Mouse (Mus musculus): Measurements from ENCODE around the gene Lima1. TPM values are rescaled to one million over a fixed set of nuclear protein-coding genes. Genes with fewer than 3 reads are reported as not detected.
A peak's percentile ranks its signal among the peaks of the same experiment; 100 is the strongest.

Gene Lima1
- total RNA-seq, 1 experiment, result 69.9 TPM

DNA sequence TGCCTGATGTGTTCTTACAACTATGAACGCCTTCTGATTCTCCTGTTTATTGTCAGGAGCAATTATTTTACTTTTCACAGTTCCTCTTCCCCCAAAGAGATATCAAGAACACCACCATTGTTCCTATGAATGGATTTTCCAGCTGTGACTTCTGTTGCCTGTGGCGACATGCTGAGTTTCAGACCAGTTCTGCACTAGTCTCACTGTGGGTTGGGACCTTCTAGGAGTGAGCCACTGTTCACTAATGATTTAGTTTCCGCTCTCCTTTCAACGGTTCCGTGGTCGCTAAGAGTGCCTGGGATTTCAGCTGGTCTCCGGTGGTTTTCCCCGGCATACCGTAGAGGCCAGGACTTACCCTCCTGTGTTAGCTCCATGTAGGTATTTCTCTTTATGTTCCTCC lies 29.6 kb upstream of the Lima1 start:
- DNase-seq (ENCODE audit: low read depth, low spot score), result no peak

DNA sequence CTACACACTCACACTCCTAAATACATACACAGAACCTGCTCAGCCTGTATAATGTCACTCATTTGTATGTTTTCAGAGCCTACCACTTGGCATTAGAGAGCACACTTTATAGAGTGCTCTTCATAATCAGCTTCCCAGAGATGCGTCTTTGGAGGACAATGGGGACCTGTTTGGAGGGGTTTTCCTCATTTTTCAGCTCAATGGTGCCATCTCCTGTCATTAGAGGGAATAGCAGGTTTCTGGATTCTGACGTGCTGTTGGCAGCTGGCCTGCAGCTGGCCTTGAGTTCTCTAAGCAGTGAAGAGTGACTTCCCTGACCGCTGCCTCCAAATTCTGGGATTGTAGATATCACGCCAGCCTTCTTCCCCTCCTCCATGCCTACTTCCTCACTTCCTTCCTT lies 29.1 kb upstream of the Lima1 start:
- H3K9ac ChIP-seq (ENCODE audit: insufficient read depth, low read depth, low read length, poor library complexity, severe bottlenecking), result no peak overlapping the region
- H3K9me3 ChIP-seq (ENCODE audit: control insufficient read depth, insufficient read depth, low read depth, low read length), result no peaks in the 10 kb centered on the region
- H3K27ac ChIP-seq (ENCODE audit: insufficient read depth, low read depth, low read length, poor library complexity, severe bottlenecking), result no peak overlapping the region
- peaks cover 0 to 2% of the 10 kb centered on the region in 2 experiments; a peak in 1 of 4 replicates for H3K4me1 ChIP-seq (ENCODE audit: control insufficient read depth in 2 of 2, insufficient read depth in 2 of 2, low read length in 2 of 2, poor library complexity in 1 of 2)
- no peaks in the 10 kb centered on the region for H3K36me3 ChIP-seq (ENCODE audit: control insufficient read depth, insufficient read depth, low read length, poor library complexity, severe bottlenecking)
- TF ChIP-seq ZC3H11A (IDR thresholded peaks at IDR 0.05; ENCODE audit: borderline replicate concordance, low read depth, low read length) (peak; percentile 90), ZNF384 (IDR thresholded peaks at IDR 0.05; ENCODE audit: low read depth, low read length) (no peak)
- H3K4me3 ChIP-seq (ENCODE audit: insufficient read depth in 1 of 2, low read depth in 1 of 2, low read length in 2 of 2, poor library complexity in 1 of 2, severe bottlenecking in 1 of 2), result no peak overlapping the region
- in situ Hi-C loops (cut with MboI; ENCODE audit: low sequenced_read_pairs in 2 of 2, unreplicated experiment in 2 of 2), result loop anchor here in 1 of 2 experiments (10.0 kb wide), 1 partner anchor 190 kb away; the partner anchor contains the start of gene Gpd1
- DNase-seq (ENCODE audit: low read depth, low spot score), result peak; percentile 84

More for the DNA sequence above, 29.6 kb upstream of the Lima1 start:
- H3K9me3 ChIP-seq (ENCODE audit: control insufficient read depth, insufficient read depth, low read depth, low read length), result no peaks in the 10 kb centered on the region
- H3K4me1 ChIP-seq (ENCODE audit: control insufficient read depth in 2 of 2, insufficient read depth in 2 of 2, low read length in 2 of 2, poor library complexity in 1 of 2), result peaks cover 0 to 2% of the 10 kb centered on the region in 2 experiments; a peak in 1 of 4 replicates
- in situ Hi-C loops (cut with MboI; ENCODE audit: low sequenced_read_pairs in 2 of 2, unreplicated experiment in 2 of 2), result loop anchor here in 1 of 2 experiments (10.0 kb wide), 1 partner anchor 190 kb away; the partner anchor contains the start of gene Gpd1
- no peak overlapping the region for H3K9ac ChIP-seq (ENCODE audit: insufficient read depth, low read depth, low read length, poor library complexity, severe bottlenecking)
- H3K27ac ChIP-seq (ENCODE audit: insufficient read depth, low read depth, low read length, poor library complexity, severe bottlenecking), result no peak overlapping the region
- no peaks in the 10 kb centered on the region for H3K36me3 ChIP-seq (ENCODE audit: control insufficient read depth, insufficient read depth, low read length, poor library complexity, severe bottlenecking)
- TF ChIP-seq ZC3H11A (IDR thresholded peaks at IDR 0.05; ENCODE audit: borderline replicate concordance, low read depth, low read length) (no peak), MAFK (IDR thresholded peaks at IDR 0.05; ENCODE audit: insufficient read depth, low read depth, low read length) (no peak), HCFC1 (IDR thresholded peaks at IDR 0.05; ENCODE audit: borderline replicate concordance, insufficient read depth, low read length) (no peak)
- no peak overlapping the region for H3K4me3 ChIP-seq (ENCODE audit: insufficient read depth in 1 of 2, low read depth in 1 of 2, low read length in 2 of 2, poor library complexity in 1 of 2, severe bottlenecking in 1 of 2)

DNA sequence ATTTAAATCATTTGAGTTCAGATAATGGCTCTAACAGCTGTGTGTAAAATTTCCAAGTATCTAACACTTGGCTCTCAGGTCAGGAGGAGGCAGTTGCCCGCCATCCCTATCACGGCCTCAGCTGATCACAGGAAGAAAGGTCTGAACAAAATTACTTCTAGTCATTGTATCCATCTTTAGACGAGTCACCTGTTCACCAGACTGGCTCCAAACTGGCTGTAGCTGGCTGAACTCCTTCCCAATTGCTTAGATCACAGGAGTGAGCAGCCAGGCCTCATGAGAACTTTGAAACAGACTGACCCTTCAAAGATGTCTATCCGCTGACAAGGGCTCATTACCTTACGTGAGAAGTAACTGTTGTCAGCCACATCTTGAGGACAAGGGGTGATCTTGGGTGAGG lies 28.0 kb upstream of the Lima1 start:
- DNase-seq (ENCODE audit: low read depth, low spot score), result no peak
- in situ Hi-C loops (cut with MboI; ENCODE audit: low sequenced_read_pairs in 2 of 2, unreplicated experiment in 2 of 2), result loop anchor here in 1 of 2 experiments (10.0 kb wide), 1 partner anchor 188 kb away; the partner anchor contains the start of gene Gpd1
- Histone ChIP-seq H3K4me3 (ENCODE audit: insufficient read depth in 1 of 2, low read depth in 1 of 2, low read length in 2 of 2, poor library complexity in 1 of 2, severe bottlenecking in 1 of 2) (no peak overlapping the region), H3K9ac (ENCODE audit: insufficient read depth, low read depth, low read length, poor library complexity, severe bottlenecking) (no peak overlapping the region), H3K4me1 (ENCODE audit: control insufficient read depth in 2 of 2, insufficient read depth in 2 of 2, low read length in 2 of 2, poor library complexity in 1 of 2) (no peaks in the 10 kb centered on the region), H3K27ac (ENCODE audit: insufficient read depth, low read depth, low read length, poor library complexity, severe bottlenecking) (no peak overlapping the region), H3K36me3 (ENCODE audit: control insufficient read depth, insufficient read depth, low read length, poor library complexity, severe bottlenecking) (no peaks in the 10 kb centered on the region), H3K9me3 (ENCODE audit: control insufficient read depth, insufficient read depth, low read depth, low read length) (no peaks in the 10 kb centered on the region)
- TF ChIP-seq MAFK (IDR thresholded peaks at IDR 0.05; ENCODE audit: insufficient read depth, low read depth, low read length) (no peak), ZNF384 (IDR thresholded peaks at IDR 0.05; ENCODE audit: low read depth, low read length) (no peak), HCFC1 (IDR thresholded peaks at IDR 0.05; ENCODE audit: borderline replicate concordance, insufficient read depth, low read length) (no peak), ZC3H11A (IDR thresholded peaks at IDR 0.05; ENCODE audit: borderline replicate concordance, low read depth, low read length) (no peak)

DNA sequence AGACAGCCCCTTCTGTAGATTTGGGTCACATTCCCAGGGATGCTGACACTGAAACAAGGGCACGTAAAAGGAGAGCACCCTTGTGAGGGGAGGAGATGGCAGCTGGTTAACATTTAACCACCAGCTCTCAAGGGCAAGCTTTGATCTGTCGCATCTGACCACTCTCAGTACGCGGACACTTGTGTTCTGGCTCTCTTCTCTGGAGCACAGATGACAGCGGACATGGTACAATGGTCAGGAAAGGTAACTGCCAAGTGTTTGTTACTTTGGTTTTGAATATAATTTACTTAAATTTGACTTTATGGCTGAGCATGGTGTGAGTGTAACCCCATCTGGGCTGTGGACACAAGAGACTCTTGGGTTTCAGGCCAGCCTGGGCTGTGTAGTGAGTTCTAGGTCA lies 27.5 kb upstream of the Lima1 start:
- TF ChIP-seq HCFC1 (IDR thresholded peaks at IDR 0.05; ENCODE audit: borderline replicate concordance, insufficient read depth, low read length) (no peak), ZC3H11A (IDR thresholded peaks at IDR 0.05; ENCODE audit: borderline replicate concordance, low read depth, low read length) (no peak), CHD2 (IDR thresholded peaks at IDR 0.05; ENCODE audit: low read depth, low read length) (no peak), MAFK (IDR thresholded peaks at IDR 0.05; ENCODE audit: insufficient read depth, low read depth, low read length) (no peak), ZNF384 (IDR thresholded peaks at IDR 0.05; ENCODE audit: low read depth, low read length) (no peak)
- Histone ChIP-seq H3K4me3 (ENCODE audit: insufficient read depth in 1 of 2, low read depth in 1 of 2, low read length in 2 of 2, poor library complexity in 1 of 2, severe bottlenecking in 1 of 2) (no peak overlapping the region), H3K9ac (ENCODE audit: insufficient read depth, low read depth, low read length, poor library complexity, severe bottlenecking) (no peak overlapping the region), H3K4me1 (ENCODE audit: control insufficient read depth in 2 of 2, insufficient read depth in 2 of 2, low read length in 2 of 2, poor library complexity in 1 of 2) (no peaks in the 10 kb centered on the region), H3K9me3 (ENCODE audit: control insufficient read depth, insufficient read depth, low read depth, low read length) (no peaks in the 10 kb centered on the region), H3K36me3 (ENCODE audit: control insufficient read depth, insufficient read depth, low read length, poor library complexity, severe bottlenecking) (no peaks in the 10 kb centered on the region), H3K27ac (ENCODE audit: insufficient read depth, low read depth, low read length, poor library complexity, severe bottlenecking) (no peak overlapping the region)
- in situ Hi-C loops (cut with MboI; ENCODE audit: low sequenced_read_pairs in 2 of 2, unreplicated experiment in 2 of 2), result loop anchor here in 1 of 2 experiments (10.0 kb wide), 1 partner anchor 188 kb away; the partner anchor contains the start of gene Gpd1
- DNase-seq (ENCODE audit: low read depth, low spot score), result no peak

DNA sequence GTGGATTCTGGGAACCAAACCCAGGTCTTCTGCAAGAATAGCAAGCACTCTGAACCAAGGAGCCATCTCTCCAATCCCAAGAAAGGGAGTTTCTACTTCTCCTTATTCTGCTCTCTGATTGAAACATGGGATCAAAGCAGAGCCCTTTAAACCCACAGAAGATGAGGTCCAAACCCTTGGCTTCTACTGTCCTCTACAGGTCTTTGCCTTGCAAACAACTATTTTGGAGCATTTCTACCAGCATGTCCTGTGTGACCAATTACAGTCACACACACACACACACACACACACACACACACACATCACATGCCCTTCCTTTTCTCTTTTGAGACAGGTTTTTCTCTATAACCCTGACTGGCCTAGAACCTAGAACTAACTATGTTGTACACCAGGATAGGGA lies 21.4 kb upstream of the Lima1 start:
- H3K36me3 ChIP-seq (ENCODE audit: control insufficient read depth, insufficient read depth, low read length, poor library complexity, severe bottlenecking), result no peaks in the 10 kb centered on the region
- peaks cover 0 to 3% of the 10 kb centered on the region in 2 experiments; a peak in 1 of 4 replicates for H3K4me1 ChIP-seq (ENCODE audit: control insufficient read depth in 2 of 2, insufficient read depth in 2 of 2, low read length in 2 of 2, poor library complexity in 1 of 2)
- TF ChIP-seq ZC3H11A (IDR thresholded peaks at IDR 0.05; ENCODE audit: borderline replicate concordance, low read depth, low read length), result no peak
- no peak overlapping the region for H3K9ac ChIP-seq (ENCODE audit: insufficient read depth, low read depth, low read length, poor library complexity, severe bottlenecking)
- no peak for DNase-seq (ENCODE audit: low read depth, low spot score)
- no peak overlapping the region for H3K4me3 ChIP-seq (ENCODE audit: insufficient read depth in 1 of 2, low read depth in 1 of 2, low read length in 2 of 2, poor library complexity in 1 of 2, severe bottlenecking in 1 of 2)
- no peaks in the 10 kb centered on the region for H3K9me3 ChIP-seq (ENCODE audit: control insufficient read depth, insufficient read depth, low read depth, low read length)
- in situ Hi-C loops (cut with MboI; ENCODE audit: low sequenced_read_pairs in 2 of 2, unreplicated experiment in 2 of 2), result no loop called here
- H3K27ac ChIP-seq (ENCODE audit: insufficient read depth, low read depth, low read length, poor library complexity, severe bottlenecking), result no peak overlapping the region
